Mouse (Mus musculus) small intestine, adult 2 months (tissue): ENCODE data around the gene Acnat2. TPM values are rescaled to one million over a fixed set of nuclear protein-coding genes. Genes with fewer than 3 reads are reported as not detected.
"Not testable (repeated sequence)": the region's sequence is repeated elsewhere in the genome, so short reads cannot be mapped to it uniquely, and the experiment has no call there.

Experiments
- H3K27ac ChIP-seq: fragments of 200-500 bp; 2 replicates; pipeline ENCODE4 v1.5.1; 2012; ENCODE audit warnings: low read depth, low read length, control low read depth, inconsistent platforms; ENCODE audit not compliant: insufficient read depth
- H3K27me3 ChIP-seq: fragments of 200-500 bp; 2 replicates; pipeline ENCODE4 v1.6.1; 2012; ENCODE audit warnings: mild to moderate bottlenecking, moderate library complexity, low read length, inconsistent platforms; ENCODE audit not compliant: control insufficient read depth, insufficient read depth
- H3K36me3 ChIP-seq: fragments of 200-500 bp; 2 replicates; pipeline ENCODE4 v1.6.1; 2012; ENCODE audit warnings: mild to moderate bottlenecking, low read length, control low read depth, inconsistent platforms; ENCODE audit not compliant: control insufficient read depth, insufficient read depth
- H3K4me1 ChIP-seq: fragments of 200-500 bp; 2 replicates; pipeline ENCODE4 v1.6.1; 2012; ENCODE audit warnings: low read length, inconsistent platforms, mixed read lengths; ENCODE audit not compliant: control insufficient read depth, insufficient read depth, insufficient read length
- H3K4me3 ChIP-seq: fragments of 200-500 bp; 2 replicates; pipeline ENCODE4 v1.5.1; 2012; ENCODE audit warnings: low read depth, mild to moderate bottlenecking, control low read depth, inconsistent platforms, low read length, moderate library complexity
- CTCF ChIP-seq: fragments of 200-500 bp; IDR thresholded peaks from 2 replicates; pipeline ENCODE4 v1.5.1; 2012; ENCODE audit warnings: low read depth, mild to moderate bottlenecking, control low read depth, inconsistent platforms, low read length, moderate library complexity, mixed read lengths; ENCODE audit not compliant: insufficient replicate concordance, insufficient read length; ENCODE audit errors: extremely low read depth
- POLR2A ChIP-seq: fragments of 200-500 bp; IDR thresholded peaks from 2 replicates; pipeline ENCODE4 v1.6.1; 2012; ENCODE audit warnings: low read depth, mild to moderate bottlenecking, control low read depth, inconsistent platforms, low read length, moderate library complexity
- WGBS: fragments of 180-500 bp; shearing (Covaris S2); methylation state at CpG from one replicate; pipeline ENCODE4 v1.1.7; 2018; 5-methylcytosine and 5-hydroxymethylcytosine counted together
- polyA plus RNA-seq: library from polyadenylated mRNA; depleted of rRNA; stranded (reverse); fragments of >200 nt; gene quantifications from 2 replicates; pipeline ENCODE4 v1.2.3, GENCODE M21; 2012; rRNA removed

Acnat2 gene
- polyA plus RNA-seq, 1 experiment, result not detected

DNA sequence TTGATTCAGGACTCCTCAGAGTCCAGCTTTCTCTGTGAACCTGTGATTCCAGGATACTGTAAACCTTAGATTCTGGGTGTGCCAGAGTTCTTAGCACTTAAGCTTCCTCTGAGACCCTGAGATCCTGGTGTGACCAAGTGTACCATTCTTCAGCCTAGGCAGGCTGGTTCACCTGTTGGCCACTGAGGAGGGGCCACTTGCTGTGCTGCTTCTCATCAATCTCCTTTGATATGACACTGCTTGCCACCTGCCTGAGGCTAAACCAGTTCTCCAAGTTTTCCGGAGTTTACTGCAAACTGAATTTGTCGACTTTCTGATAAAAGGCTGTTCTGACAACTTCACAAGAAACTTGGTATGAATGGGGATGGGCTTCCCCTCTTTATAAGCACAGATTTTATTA lies 50.9 kb downstream of the Acnat2 start:
- TF ChIP-seq CTCF (no peak), POLR2A (no peak)
- Histone ChIP-seq H3K4me1 (no peaks in the 10 kb centered on the region), H3K27me3 (no peaks in the 10 kb centered on the region), H3K4me3 (no peak overlapping the region), H3K36me3 (no peaks in the 10 kb centered on the region), H3K27ac (no peak overlapping the region)
- WGBS, result 16% methylated on average over 2 of the region's 2 CpGs

DNA sequence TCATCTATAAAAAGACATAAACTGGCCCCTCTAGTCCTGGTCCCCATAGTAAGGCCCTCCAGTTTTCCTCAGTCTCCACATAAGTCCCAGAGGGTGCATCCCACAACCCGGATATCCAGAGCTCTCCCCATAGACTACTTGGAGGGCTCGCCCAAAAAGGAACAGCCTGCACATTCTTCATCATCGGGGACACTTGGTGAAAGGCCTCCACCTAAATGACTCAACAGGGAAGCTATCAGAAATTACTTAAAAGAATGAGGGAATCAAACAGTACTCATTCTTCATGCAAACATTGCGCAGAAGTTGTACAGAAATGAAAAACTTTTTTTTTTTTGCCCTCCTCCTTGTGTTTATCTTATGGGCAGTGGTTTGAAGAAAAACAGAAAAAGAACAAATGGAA lies 57.5 kb downstream of the Acnat2 start:
- H3K4me1 ChIP-seq, result no peaks in the 10 kb centered on the region
- TF ChIP-seq POLR2A, result no peak
- no peak for TF ChIP-seq CTCF
- H3K36me3 ChIP-seq, result no peaks in the 10 kb centered on the region
- H3K27me3 ChIP-seq, result no peaks in the 10 kb centered on the region
- 85% methylated on average over 4 of the region's 4 CpGs for WGBS
- H3K4me3 ChIP-seq, result no peak overlapping the region
- no peak overlapping the region for H3K27ac ChIP-seq

DNA sequence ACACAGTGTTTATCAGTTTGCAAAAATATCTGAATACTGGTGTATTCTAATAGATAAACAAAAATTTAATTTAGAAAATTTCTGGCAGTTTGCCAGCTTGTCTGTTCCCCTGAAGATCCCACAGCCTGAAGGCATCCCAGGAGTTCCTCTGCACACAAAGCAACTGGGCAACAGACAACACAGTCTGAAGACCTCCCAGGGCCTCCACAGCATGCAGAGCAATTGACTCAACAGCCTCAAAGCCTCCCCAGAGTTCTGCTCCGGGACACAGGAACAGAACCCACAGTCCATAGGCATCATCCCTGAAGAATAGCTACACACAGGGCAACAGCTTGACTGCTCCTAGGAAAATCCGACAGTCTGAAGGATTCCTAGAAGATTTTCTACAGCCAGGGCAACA lies 59.3 kb downstream of the Acnat2 start:
- H3K4me1 ChIP-seq, result no peaks in the 10 kb centered on the region
- H3K36me3 ChIP-seq, result no peaks in the 10 kb centered on the region
- H3K4me3 ChIP-seq, result no peak overlapping the region
- H3K27me3 ChIP-seq, result no peaks in the 10 kb centered on the region
- H3K27ac ChIP-seq, result no peak overlapping the region
- TF ChIP-seq CTCF (no peak), POLR2A (no peak)
- WGBS, result 90% methylated on average over 2 of the region's 2 CpGs

DNA sequence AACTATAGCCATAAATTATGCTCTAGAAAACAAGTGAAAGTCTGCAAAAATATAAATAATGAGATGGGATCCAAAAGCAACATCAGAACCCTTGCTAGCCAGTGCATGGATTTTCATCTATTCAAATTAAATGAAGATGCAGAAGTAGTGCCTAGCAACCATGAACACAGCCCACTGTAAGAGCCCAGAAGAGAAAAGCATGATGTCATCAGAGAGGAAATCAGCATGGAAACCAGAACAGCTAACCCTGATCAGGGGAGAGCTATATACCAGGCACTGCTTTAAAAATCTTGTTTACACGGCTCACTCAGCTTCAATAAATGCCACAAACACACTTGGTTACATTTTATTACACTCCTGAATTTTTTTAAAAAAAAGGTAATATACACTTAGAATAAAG lies 60.0 kb downstream of the Acnat2 start:
- H3K4me3 ChIP-seq, H3K27me3 ChIP-seq, H3K36me3 ChIP-seq, H3K4me1 ChIP-seq, H3K27ac ChIP-seq: not testable (repeated sequence)
- WGBS, result 60% methylated on average over 1 of the region's 1 CpGs

DNA sequence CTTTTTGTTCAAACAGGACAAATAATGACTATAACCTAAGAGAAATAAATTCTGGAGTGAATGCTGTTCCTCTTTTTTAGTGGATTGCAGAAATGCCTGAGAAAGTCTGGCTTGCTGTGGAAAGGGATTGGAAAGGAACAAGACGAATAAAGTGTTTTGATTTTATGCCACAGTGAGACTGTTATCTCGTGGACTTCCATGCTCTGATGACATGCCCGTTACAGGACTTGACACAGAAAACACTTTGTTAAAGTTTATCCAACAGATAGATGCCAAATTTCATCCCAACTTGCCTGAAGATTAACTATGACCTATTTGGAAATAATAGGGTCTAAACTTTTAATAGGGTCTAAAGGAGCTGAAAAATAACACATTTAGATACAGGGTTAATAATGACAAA lies 67.9 kb downstream of the Acnat2 start:
- not testable (repeated sequence) for H3K27me3 ChIP-seq, H3K36me3 ChIP-seq, H3K27ac ChIP-seq, H3K4me1 ChIP-seq, H3K4me3 ChIP-seq
- 43% methylated on average over 3 of the region's 3 CpGs for WGBS

DNA sequence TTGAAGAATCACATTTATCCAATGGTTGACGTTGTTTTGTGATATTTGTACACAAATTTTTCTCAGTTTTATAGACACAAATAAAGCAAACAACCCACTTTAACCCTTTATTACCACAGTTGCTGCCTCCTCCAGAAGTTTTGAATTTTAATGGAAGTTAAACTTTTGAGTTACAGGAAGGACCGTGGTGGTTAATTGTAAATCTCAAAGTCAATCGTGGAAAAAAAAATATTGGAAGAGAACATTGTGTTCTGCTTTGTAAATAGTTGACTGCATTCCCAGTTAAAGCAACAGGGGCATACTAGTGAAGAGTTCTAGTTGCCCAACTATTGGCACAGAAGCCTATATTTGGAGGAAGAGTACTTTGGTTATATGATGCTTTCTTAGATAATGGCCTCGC lies 70.0 kb downstream of the Acnat2 start:
- H3K36me3 ChIP-seq, H3K27ac ChIP-seq, H3K27me3 ChIP-seq, H3K4me3 ChIP-seq, H3K4me1 ChIP-seq: not testable (repeated sequence)
- WGBS, result 69% methylated on average over 3 of the region's 4 CpGs

Other genes with a start within 250 kb of the Acnat2 start
- 2.7 and 6.5 TPM in 2 replicates for gene Acnat1, start 65.8 kb upstream of the Acnat2 start, polyA plus RNA-seq
- gene Baat, start 98.4 kb upstream of the Acnat2 start, polyA plus RNA-seq, result 0.39 TPM in 1 of 2 replicates, not detected in the other
- gene Mrpl50, start 112.9 kb upstream of the Acnat2 start, polyA plus RNA-seq, result 0.46 and 0.98 TPM in 2 replicates
- gene Zfp189, start 113.0 kb upstream of the Acnat2 start, polyA plus RNA-seq, result 0.08 and 0.18 TPM in 2 replicates
- 633 and 1,402 TPM in 2 replicates for gene Aldob, start 141.4 kb upstream of the Acnat2 start, polyA plus RNA-seq
- 35.6 and 62.3 TPM in 2 replicates for gene Tmem246, start 189.7 kb upstream of the Acnat2 start, polyA plus RNA-seq
- 3.1 and 6.8 TPM in 2 replicates for gene Rnf20, start 223.9 kb upstream of the Acnat2 start, polyA plus RNA-seq